Comparison of ENCODE assay signal across 8 mouse cellular contexts in genomic region chr9:21238733-21239464, GRCm38 (mm10). TPM values are rescaled to one million over a fixed set of nuclear protein-coding genes. Genes with fewer than 3 reads are reported as not detected.
DNase-seq lines count a peak whose midpoint lies in the region; ATAC-seq and TF ChIP-seq lines count a peak whose summit lies in the region.

Gene Keap1, minus strand, starts transcription at chr9:21239361.

- peaks cover 56% of the 10 kb centered on the region for H3K4me1 ChIP-seq in G1E (ENCODE audit: insufficient read depth, low read depth, low read length)

- peak; percentile 91 for DNase-seq in G1E (ENCODE audit: low spot score)
- peak; percentile 80 for DNase-seq in cerebellum, adult 8-10 months
- peak; percentile 36 for DNase-seq in layer of hippocampus, adult 9-10 months (ENCODE audit: low spot score)
- DNase-seq in lung, postnatal 10 days = peak; percentile 88
- DNase-seq in ovary, postnatal 36 days (ENCODE audit: low spot score) = peak; percentile 85
- DNase-seq in thymus, postnatal 25 days = peak; percentile 91

- H3K36me3 ChIP-seq in G1E (replicated peaks) = peaks cover 48% of the 10 kb centered on the region

- peaks cover 2% of the 10 kb centered on the region for H3K9me3 ChIP-seq in G1E (replicated peaks)

- H3K4me3 ChIP-seq in G1E (ENCODE audit: low read depth, low read length) = peak within 1 kb of the TSS; percentile 88

- peaks cover 2% of the 10 kb centered on the region for H3K27me3 ChIP-seq in G1E (ENCODE audit: insufficient read depth, low read length)

- no peak for TF ChIP-seq CTCF in G1E (IDR thresholded peaks at IDR 0.05; ENCODE audit: low read depth, low read length)

- ATAC-seq in G1E (ENCODE audit: extremely low read depth, insufficient number of reproducible peaks, low FRiP score, poor library complexity, severe bottlenecking) = peak; percentile 48; the same call in 1 of the 2 replicates
- peak; percentile 58 for ATAC-seq in frontal cortex, adult (ENCODE audit: low TSS enrichment)
- peak; percentile 52 to 54; a peak in 3 of 4 replicates for ATAC-seq in hematopoietic stem cell, adult 5-6 weeks (replicated peaks in 1 of 2; ENCODE audit: insufficient read depth in 1 of 2, low FRiP score in 2 of 2, low TSS enrichment in 1 of 2, low read depth in 1 of 2, poor library complexity in 2 of 2, severe bottlenecking in 2 of 2)

RNA-seq across cellular contexts. Expression of gene Keap1, which starts in this region (rescaled TPM):
- total RNA-seq in G1E (2014; fragmentation: Nextera tagmentation) (16.7 and 21.3 TPM in 2 replicates), G1E (2017) (46.4 and 48.1 TPM in 2 replicates)
- polyA plus RNA-seq in G1E (2012) = 73.3 and 81.7 TPM in 2 replicates
- 37.4 and 39.0 TPM in 2 replicates for total RNA-seq in hematopoietic stem cell, adult 5-6 weeks (2017)

Comparison
In these comparisons a context has a peak if more than half of its experiments do, and no peak if none do; other contexts are left out.
1. Peak in every context shown above with its lines: DNase-seq, ATAC-seq and H3K4me3 ChIP-seq.
2. DNase-seq: peak in every context shown above with its lines; median percentile 91 in G1E; 91 in thymus, postnatal 25 days; 88 in lung, postnatal 10 days; 85 in ovary, postnatal 36 days; 80 in cerebellum, adult 8-10 months; 36 in layer of hippocampus, adult 9-10 months.